Mouse (Mus musculus) heart, postnatal 0 days (tissue): ENCODE measurements around the gene Rgcc. TPM values are rescaled to one million over a fixed set of nuclear protein-coding genes. Genes with fewer than 3 reads are reported as not detected.

Experiments used
- ATAC-seq: fragments of 200-750 bp; cut with Nextera tagmentation; 2 replicates; pipeline ENCODE4 v1.8.0; 2017; ENCODE audit warnings: low read depth, moderate number of reproducible peaks, moderate library complexity; ENCODE audit not compliant: insufficient read depth
- DNase-seq: peaks from one replicate; pipeline ENCODE4 v3.0.0-alpha.2; 2016; ENCODE audit warnings: low spot score
- H3K27ac ChIP-seq: fragments of 300-500 bp; sonication (generic); 2 replicates; pipeline ENCODE4 v1.5.1; 2014; ENCODE audit warnings: low read depth, mild to moderate bottlenecking
- H3K27me3 ChIP-seq: fragments of 300-500 bp; sonication (generic); 2 replicates; pipeline ENCODE4 v1.6.1; 2014; ENCODE audit warnings: low read length, mixed read lengths; ENCODE audit not compliant: control insufficient read depth, insufficient read depth
- H3K36me3 ChIP-seq: fragments of 300-500 bp; sonication (generic); replicated peaks from 2 replicates; pipeline ENCODE4 v1.6.1; 2014; ENCODE audit warnings: low read length, mixed read lengths; ENCODE audit not compliant: control insufficient read depth, insufficient read depth
- H3K4me1 ChIP-seq: fragments of 300-500 bp; sonication (generic); 2 replicates; pipeline ENCODE4 v1.6.1; 2014; ENCODE audit warnings: antibody characterized with exemption; ENCODE audit not compliant: control insufficient read depth, insufficient read depth
- H3K4me2 ChIP-seq: fragments of 300-500 bp; sonication (generic); 2 replicates; pipeline ENCODE4 v1.6.1; 2014; ENCODE audit warnings: low read depth, mild to moderate bottlenecking, low read length, moderate library complexity
- H3K4me3 ChIP-seq: fragments of 300-500 bp; sonication (generic); 2 replicates; pipeline ENCODE4 v1.5.1; 2014; ENCODE audit warnings: low read depth, low read length
- H3K9ac ChIP-seq: fragments of 300-500 bp; sonication (generic); replicated peaks from 2 replicates; pipeline ENCODE4 v1.6.1; 2014; ENCODE audit warnings: low read depth, low read length, mixed read lengths
- H3K9me3 ChIP-seq: fragments of 300-500 bp; sonication (generic); replicated peaks from 2 replicates; pipeline ENCODE4 v1.6.1; 2016; ENCODE audit warnings: low read length; ENCODE audit not compliant: control insufficient read depth
- CTCF ChIP-seq: IDR thresholded peaks from 2 replicates; pipeline ENCODE4 v1.5.1; 2016; ENCODE audit warnings: antibody characterized with exemption, control low read depth, low read depth
- EP300 ChIP-seq: IDR thresholded peaks from 2 replicates; pipeline ENCODE4 v1.6.1; 2016; ENCODE audit warnings: antibody characterized with exemption, low read depth
- WGBS: fragments of 180-500 bp; shearing (Covaris S2); extraction: QIAGEN DNeasy Blood & Tissue Kit; methylation state at CpG from one replicate; pipeline ENCODE4 v1.1.7; 2014; 5-methylcytosine and 5-hydroxymethylcytosine counted together
- polyA plus RNA-seq: library from polyadenylated mRNA; unstranded; fragments of >200 nt; fragmentation: Nextera tagmentation; extraction: Ambion mirVana; gene quantifications from 2 replicates; pipeline ENCODE4 v1.2.1, GENCODE M21; 2015
- total RNA-seq: library from RNA; depleted of rRNA; stranded (reverse); fragments of >200 nt; gene quantifications from 2 replicates; pipeline ENCODE4 v1.2.3, GENCODE M21; 2014; ENCODE audit warnings: low replicate concordance

Rgcc gene
- total and polyA plus RNA-seq, 2 experiments from 2014 or later = 43.4 to 43.6 TPM

GRCm38 (mm10) chr14:79285549-79285948 is 15.9 kb downstream of the Rgcc start:
- no peaks in the 10 kb centered on the region; the same call in 1 of the 2 replicates for H3K9me3 ChIP-seq
- no peak overlapping the region for H3K27ac ChIP-seq
- no peak overlapping the region for H3K4me2 ChIP-seq
- TF ChIP-seq EP300 (no peak), CTCF (no peak)
- H3K36me3 ChIP-seq = no peaks in the 10 kb centered on the region
- H3K4me3 ChIP-seq = no peak overlapping the region
- H3K9ac ChIP-seq = no peak overlapping the region
- DNase-seq = no peak
- no peak for ATAC-seq
- peaks cover 6% of the 10 kb centered on the region; the same call in 1 of the 2 replicates for H3K4me1 ChIP-seq
- WGBS = 79% methylated on average over 5 of the region's 5 CpGs
- H3K27me3 ChIP-seq = no peaks in the 10 kb centered on the region

GRCm38 (mm10) chr14:79284616-79285015 is 16.8 kb downstream of the Rgcc start:
- ATAC-seq (no peak), DNase-seq (no peak)
- H3K36me3 ChIP-seq = no peaks in the 10 kb centered on the region
- no peak for TF ChIP-seq CTCF
- TF ChIP-seq EP300 = no peak
- no peak overlapping the region for H3K4me2 ChIP-seq
- H3K4me1 ChIP-seq = peaks cover under 1% of the 10 kb centered on the region; the same call in 1 of the 2 replicates
- WGBS = 91% methylated on average over 4 of the region's 4 CpGs
- H3K27ac ChIP-seq = no peak overlapping the region
- no peak overlapping the region for H3K9ac ChIP-seq
- no peaks in the 10 kb centered on the region for H3K27me3 ChIP-seq
- H3K9me3 ChIP-seq = no peaks in the 10 kb centered on the region; the same call in 1 of the 2 replicates
- H3K4me3 ChIP-seq = no peak overlapping the region

GRCm38 (mm10) chr14:79283952-79284351 is 17.5 kb downstream of the Rgcc start:
- H3K36me3 ChIP-seq = no peaks in the 10 kb centered on the region
- H3K4me3 ChIP-seq = no peak overlapping the region
- H3K4me1 ChIP-seq = no peaks in the 10 kb centered on the region
- H3K9me3 ChIP-seq = no peaks in the 10 kb centered on the region; the same call in 1 of the 2 replicates
- ATAC-seq (no peak), DNase-seq (no peak)
- no peak overlapping the region for H3K27ac ChIP-seq
- no peaks in the 10 kb centered on the region for H3K27me3 ChIP-seq
- H3K4me2 ChIP-seq = no peak overlapping the region
- TF ChIP-seq CTCF (no peak), EP300 (no peak)
- 92% methylated on average over 7 of the region's 7 CpGs for WGBS
- no peak overlapping the region for H3K9ac ChIP-seq

- Histone ChIP-seq H3K4me1 (peaks cover 12% of the 10 kb centered on the region), H3K27ac (no peak overlapping the region), H3K4me3 (no peak overlapping the region), H3K9ac (no peak overlapping the region), H3K4me2 (no peak overlapping the region), H3K9me3 (no peaks in the 10 kb centered on the region; the same call in 1 of the 2 replicates), H3K27me3 (no peaks in the 10 kb centered on the region), H3K36me3 (no peaks in the 10 kb centered on the region)
- no peak for DNase-seq
- no peak for ATAC-seq
- no peak for TF ChIP-seq EP300
- no peak for TF ChIP-seq CTCF
- WGBS = 80% methylated on average over 9 of the region's 9 CpGs
Measured at GRCm38 (mm10) chr14:79281894-79282553, 19.4 kb downstream of the Rgcc start.

GRCm38 (mm10) chr14:79280456-79280855 is 21.0 kb downstream of the Rgcc start:
- DNase-seq (no peak), ATAC-seq (no peak)
- Histone ChIP-seq H3K4me3 (no peak overlapping the region), H3K9ac (no peak overlapping the region), H3K27me3 (no peaks in the 10 kb centered on the region), H3K36me3 (no peaks in the 10 kb centered on the region), H3K9me3 (no peaks in the 10 kb centered on the region; the same call in 1 of the 2 replicates), H3K4me2 (no peak overlapping the region), H3K27ac (no peak overlapping the region), H3K4me1 (peaks cover 12% of the 10 kb centered on the region)
- 86% methylated on average over 9 of the region's 9 CpGs for WGBS
- TF ChIP-seq EP300 (no peak), CTCF (no peak)

- TF ChIP-seq CTCF (no peak), EP300 (no peak)
Measured at GRCm38 (mm10) chr14:79279494-79279893, 22.0 kb downstream of the Rgcc start.

More at GRCm38 (mm10) chr14:79279494-79279893, 22.0 kb downstream of the Rgcc start:
- DNase-seq = no peak
- WGBS = 83% methylated on average over 1 of the region's 1 CpGs
- Histone ChIP-seq H3K9ac (no peak overlapping the region), H3K27me3 (no peaks in the 10 kb centered on the region), H3K4me1 (peaks cover 12% of the 10 kb centered on the region), H3K4me3 (no peak overlapping the region), H3K27ac (no peak overlapping the region), H3K36me3 (no peaks in the 10 kb centered on the region), H3K9me3 (no peaks in the 10 kb centered on the region; the same call in 1 of the 2 replicates), H3K4me2 (no peak overlapping the region)
- no peak for ATAC-seq
